Mouse (Mus musculus): ENCODE data around the gene Bag3. TPM values are rescaled to one million over a fixed set of nuclear protein-coding genes. Genes with fewer than 3 reads are reported as not detected.
A peak's percentile ranks its signal among the peaks of the same experiment; 100 is the strongest.

The Bag3 gene
- polyA plus RNA-seq (2014; fragmentation: Nextera tagmentation; extraction: Ambion mirVana) = 24.5 and 26.9 TPM in 2 replicates

DNA sequence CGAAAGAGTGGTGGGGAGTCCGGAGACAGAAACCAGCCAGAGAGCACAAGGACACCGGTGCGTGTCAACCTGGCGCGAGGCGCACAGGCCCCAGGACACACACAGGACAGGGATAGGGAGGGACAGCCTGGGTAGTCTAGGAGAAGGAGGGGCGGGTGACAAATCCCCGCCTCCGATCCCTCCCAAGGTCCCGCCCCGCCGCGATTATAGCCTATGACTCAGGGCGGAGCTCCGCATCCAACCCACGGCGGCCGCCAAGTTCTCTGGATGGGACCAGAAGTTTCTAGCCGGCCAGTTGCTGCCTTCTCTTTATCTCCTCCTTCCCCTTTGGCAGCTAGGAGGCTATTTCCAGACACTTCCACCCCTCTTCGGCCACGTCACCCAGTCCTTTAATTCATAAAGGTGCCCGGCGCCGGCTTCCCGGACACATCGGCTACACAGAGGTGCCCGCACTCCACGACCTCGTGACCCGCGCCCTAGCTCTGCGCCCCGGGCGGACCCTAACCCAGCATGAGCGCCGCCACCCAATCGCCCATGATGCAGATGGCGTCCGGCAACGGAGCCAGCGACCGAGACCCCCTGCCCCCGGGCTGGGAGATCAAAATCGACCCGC is at the start of gene Bag3:
Bag3 (plus strand) TSS at position 268 of the 613 bp plus-strand sequence.
- H3K9ac ChIP-seq (ENCODE audit: low read length) = peak within 1 kb of the TSS; percentile 98
- H3K4me3 ChIP-seq (ENCODE audit: control insufficient read depth in 1 of 2, insufficient read depth in 1 of 2, low read depth in 1 of 2, low read length in 2 of 2) = peak within 1 kb of the TSS; percentile 77 to 84
- H3K9me3 ChIP-seq (ENCODE audit: control insufficient read depth, low read length) = no peaks in the 10 kb centered on the region
- H3K4me1 ChIP-seq (ENCODE audit: control insufficient read depth in 2 of 2, insufficient read depth in 2 of 2, low read length in 2 of 2) = peaks cover 15 to 30% of the 10 kb centered on the region in 2 experiments
- no peaks in the 10 kb centered on the region for H3K27me3 ChIP-seq (ENCODE audit: control insufficient read depth, insufficient read depth, low read length)
- H3K4me2 ChIP-seq (ENCODE audit: low read length) = peak within 1 kb of the TSS; percentile 81
- H3K36me3 ChIP-seq (ENCODE audit: control insufficient read depth, insufficient read depth, low read length) = no peaks in the 10 kb centered on the region
- WGBS = under 1% methylated on average over 46 of the region's 46 CpGs
- ATAC-seq (ENCODE audit: insufficient number of reproducible peaks, insufficient read depth, low FRiP score, low read depth) = peak; percentile 95
- H3K27ac ChIP-seq (replicated peaks in 1 of 2; ENCODE audit: control insufficient read depth in 1 of 2, insufficient read depth in 1 of 2, low read depth in 2 of 2, low read length in 2 of 2) = peak within 1 kb of the TSS; percentile 93 to 100

- Histone ChIP-seq H3K9me3 (ENCODE audit: control insufficient read depth, low read length) (0 out of 2 replicates have a peak, but pooled peaks cover 4% of the 10 kb centered on the region), H3K4me2 (ENCODE audit: low read length) (peak overlapping the region; percentile 54), H3K4me1 (ENCODE audit: control insufficient read depth in 2 of 2, insufficient read depth in 2 of 2, low read length in 2 of 2) (no peaks in the 10 kb centered on the region), H3K4me3 (ENCODE audit: control insufficient read depth in 1 of 2, insufficient read depth in 1 of 2, low read depth in 1 of 2, low read length in 2 of 2) (peak overlapping the region in 1 of 2 experiments; percentile 2; a peak in 1 of 4 replicates), H3K27me3 (ENCODE audit: control insufficient read depth, insufficient read depth, low read length) (no peaks in the 10 kb centered on the region), H3K9ac (ENCODE audit: low read length) (no peak overlapping the region), H3K36me3 (ENCODE audit: control insufficient read depth, insufficient read depth, low read length) (no peaks in the 10 kb centered on the region), H3K27ac (replicated peaks in 1 of 2; ENCODE audit: control insufficient read depth in 1 of 2, insufficient read depth in 1 of 2, low read depth in 2 of 2, low read length in 2 of 2) (no peak overlapping the region)
- ATAC-seq (ENCODE audit: insufficient number of reproducible peaks, insufficient read depth, low FRiP score, low read depth) = peak; percentile 75; the same call in 1 of the 2 replicates
- 32% methylated on average over 10 of the region's 10 CpGs for WGBS
Measured at GRCm38 (mm10) chr7:128474322-128474721, 49.1 kb upstream of the Bag3 start.

- Histone ChIP-seq H3K27me3 (ENCODE audit: control insufficient read depth, insufficient read depth, low read length) (no peaks in the 10 kb centered on the region), H3K4me1 (ENCODE audit: control insufficient read depth in 2 of 2, insufficient read depth in 2 of 2, low read length in 2 of 2) (no peaks in the 10 kb centered on the region), H3K4me3 (ENCODE audit: control insufficient read depth in 1 of 2, insufficient read depth in 1 of 2, low read depth in 1 of 2, low read length in 2 of 2) (no peak overlapping the region), H3K27ac (replicated peaks in 1 of 2; ENCODE audit: control insufficient read depth in 1 of 2, insufficient read depth in 1 of 2, low read depth in 2 of 2, low read length in 2 of 2) (no peak overlapping the region), H3K9ac (ENCODE audit: low read length) (no peak overlapping the region), H3K4me2 (ENCODE audit: low read length) (no peak overlapping the region), H3K9me3 (ENCODE audit: control insufficient read depth, low read length) (peaks cover 35% of the 10 kb centered on the region), H3K36me3 (ENCODE audit: control insufficient read depth, insufficient read depth, low read length) (no peaks in the 10 kb centered on the region)
- ATAC-seq (ENCODE audit: insufficient number of reproducible peaks, insufficient read depth, low FRiP score, low read depth) = no peak
- WGBS = 97% methylated on average over 3 of the region's 3 CpGs
Measured at GRCm38 (mm10) chr7:128488986-128489385, 34.4 kb upstream of the Bag3 start.

GRCm38 (mm10) chr7:128494546-128494945 is 28.9 kb upstream of the Bag3 start:
- Histone ChIP-seq H3K27ac (replicated peaks in 1 of 2; ENCODE audit: control insufficient read depth in 1 of 2, insufficient read depth in 1 of 2, low read depth in 2 of 2, low read length in 2 of 2) (no peak overlapping the region), H3K27me3 (ENCODE audit: control insufficient read depth, insufficient read depth, low read length) (no peaks in the 10 kb centered on the region), H3K4me2 (ENCODE audit: low read length) (no peak overlapping the region), H3K4me3 (ENCODE audit: control insufficient read depth in 1 of 2, insufficient read depth in 1 of 2, low read depth in 1 of 2, low read length in 2 of 2) (no peak overlapping the region), H3K36me3 (ENCODE audit: control insufficient read depth, insufficient read depth, low read length) (no peaks in the 10 kb centered on the region), H3K9me3 (ENCODE audit: control insufficient read depth, low read length) (no peaks in the 10 kb centered on the region), H3K9ac (ENCODE audit: low read length) (no peak overlapping the region), H3K4me1 (ENCODE audit: control insufficient read depth in 2 of 2, insufficient read depth in 2 of 2, low read length in 2 of 2) (no peaks in the 10 kb centered on the region)
- WGBS = 78% methylated on average over 5 of the region's 5 CpGs
- no peak for ATAC-seq (ENCODE audit: insufficient number of reproducible peaks, insufficient read depth, low FRiP score, low read depth)

DNA sequence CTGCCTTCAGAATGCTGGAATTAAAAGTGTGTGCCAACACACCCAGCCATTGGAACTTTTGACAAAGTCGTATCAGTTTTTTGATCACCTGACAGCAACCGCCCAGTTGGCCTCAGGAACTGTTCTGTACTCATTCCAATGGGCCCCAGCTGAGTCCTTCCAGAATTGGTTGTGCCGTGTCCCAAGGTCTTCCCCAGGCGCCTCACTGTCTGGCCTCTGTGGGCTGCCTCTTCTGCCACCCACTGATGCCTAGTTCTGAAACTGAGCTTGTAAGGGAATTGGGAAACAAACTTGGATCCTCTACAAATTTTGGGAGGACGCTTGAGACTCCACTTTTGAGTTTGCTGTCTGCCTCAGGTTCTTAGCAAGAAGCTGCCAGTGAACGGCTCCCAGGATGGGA is 23.6 kb upstream of the Bag3 start:
- no peaks in the 10 kb centered on the region for H3K36me3 ChIP-seq (ENCODE audit: control insufficient read depth, insufficient read depth, low read length)
- no peak overlapping the region for H3K27ac ChIP-seq (replicated peaks in 1 of 2; ENCODE audit: control insufficient read depth in 1 of 2, insufficient read depth in 1 of 2, low read depth in 2 of 2, low read length in 2 of 2)
- peaks cover 6 to 8% of the 10 kb centered on the region in 2 experiments for H3K4me1 ChIP-seq (ENCODE audit: control insufficient read depth in 2 of 2, insufficient read depth in 2 of 2, low read length in 2 of 2)
- H3K9ac ChIP-seq (ENCODE audit: low read length) = no peak overlapping the region
- H3K27me3 ChIP-seq (ENCODE audit: control insufficient read depth, insufficient read depth, low read length) = no peaks in the 10 kb centered on the region
- H3K9me3 ChIP-seq (ENCODE audit: control insufficient read depth, low read length) = no peaks in the 10 kb centered on the region
- no peak for ATAC-seq (ENCODE audit: insufficient number of reproducible peaks, insufficient read depth, low FRiP score, low read depth)
- no peak overlapping the region for H3K4me2 ChIP-seq (ENCODE audit: low read length)
- 63% methylated on average over 6 of the region's 6 CpGs for WGBS
- no peak overlapping the region for H3K4me3 ChIP-seq (ENCODE audit: control insufficient read depth in 1 of 2, insufficient read depth in 1 of 2, low read depth in 1 of 2, low read length in 2 of 2)

DNA sequence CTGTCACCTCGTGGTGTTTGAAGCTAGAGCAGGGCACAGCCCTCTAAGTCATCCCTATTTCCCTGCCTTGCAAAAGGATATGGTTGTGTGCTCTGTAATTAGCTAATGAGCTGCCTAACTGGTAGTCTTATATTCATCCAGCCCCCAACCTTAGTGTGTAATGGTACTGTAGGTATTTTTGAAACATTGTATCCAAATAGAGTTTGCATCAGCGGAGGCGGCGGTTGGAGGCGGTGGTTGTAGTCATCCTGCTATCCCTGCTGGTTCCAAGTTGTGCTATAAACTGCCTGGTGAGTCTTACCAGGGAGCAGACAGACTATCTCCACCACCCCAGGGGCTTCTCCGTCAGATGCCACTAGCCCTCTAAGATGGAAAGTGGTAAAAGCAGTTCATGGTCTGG is 19.3 kb upstream of the Bag3 start:
- Histone ChIP-seq H3K27ac (replicated peaks in 1 of 2; ENCODE audit: control insufficient read depth in 1 of 2, insufficient read depth in 1 of 2, low read depth in 2 of 2, low read length in 2 of 2) (no peak overlapping the region), H3K4me2 (ENCODE audit: low read length) (no peak overlapping the region), H3K9me3 (ENCODE audit: control insufficient read depth, low read length) (no peaks in the 10 kb centered on the region), H3K4me3 (ENCODE audit: control insufficient read depth in 1 of 2, insufficient read depth in 1 of 2, low read depth in 1 of 2, low read length in 2 of 2) (no peak overlapping the region), H3K4me1 (ENCODE audit: control insufficient read depth in 2 of 2, insufficient read depth in 2 of 2, low read length in 2 of 2) (peaks cover 6 to 8% of the 10 kb centered on the region in 2 experiments), H3K27me3 (ENCODE audit: control insufficient read depth, insufficient read depth, low read length) (no peaks in the 10 kb centered on the region), H3K9ac (ENCODE audit: low read length) (no peak overlapping the region), H3K36me3 (ENCODE audit: control insufficient read depth, insufficient read depth, low read length) (no peaks in the 10 kb centered on the region)
- ATAC-seq (ENCODE audit: insufficient number of reproducible peaks, insufficient read depth, low FRiP score, low read depth) = no peak
- WGBS = 76% methylated on average over 6 of the region's 6 CpGs

DNA sequence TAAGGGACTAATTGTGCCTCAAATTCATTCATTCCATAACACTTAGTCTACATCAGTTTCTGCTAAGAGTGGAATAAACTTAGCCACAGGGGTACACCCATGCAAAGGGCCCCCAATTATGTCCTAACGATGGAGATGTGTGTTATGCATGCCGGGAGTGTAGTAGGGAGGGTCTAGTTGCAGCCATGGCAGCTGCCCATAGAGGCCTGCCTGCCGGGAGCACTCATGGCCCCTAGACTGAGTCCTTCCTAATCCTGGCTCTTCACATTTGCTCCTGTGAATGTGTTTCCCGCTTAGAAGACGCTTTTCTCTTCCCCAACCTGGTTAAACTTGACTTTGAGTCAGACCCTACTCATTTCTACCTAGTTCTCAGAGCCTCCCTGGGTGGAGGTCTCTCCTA is 11.5 kb upstream of the Bag3 start:
- no peaks in the 10 kb centered on the region for H3K9me3 ChIP-seq (ENCODE audit: control insufficient read depth, low read length)
- H3K4me1 ChIP-seq (ENCODE audit: control insufficient read depth in 2 of 2, insufficient read depth in 2 of 2, low read length in 2 of 2) = peaks cover 0 to 5% of the 10 kb centered on the region in 2 experiments; a peak in 2 of 4 replicates
- H3K27me3 ChIP-seq (ENCODE audit: control insufficient read depth, insufficient read depth, low read length) = no peaks in the 10 kb centered on the region
- H3K9ac ChIP-seq (ENCODE audit: low read length) = no peak overlapping the region
- H3K4me3 ChIP-seq (ENCODE audit: control insufficient read depth in 1 of 2, insufficient read depth in 1 of 2, low read depth in 1 of 2, low read length in 2 of 2) = no peak overlapping the region
- H3K4me2 ChIP-seq (ENCODE audit: low read length) = no peak overlapping the region
- no peak overlapping the region for H3K27ac ChIP-seq (replicated peaks in 1 of 2; ENCODE audit: control insufficient read depth in 1 of 2, insufficient read depth in 1 of 2, low read depth in 2 of 2, low read length in 2 of 2)
- WGBS = 86% methylated on average over 5 of the region's 5 CpGs
- H3K36me3 ChIP-seq (ENCODE audit: control insufficient read depth, insufficient read depth, low read length) = no peaks in the 10 kb centered on the region
- ATAC-seq (ENCODE audit: insufficient number of reproducible peaks, insufficient read depth, low FRiP score, low read depth) = no peak

- no peak for ATAC-seq (ENCODE audit: insufficient number of reproducible peaks, insufficient read depth, low FRiP score, low read depth)
- Histone ChIP-seq H3K4me2 (ENCODE audit: low read length) (no peak overlapping the region), H3K9ac (ENCODE audit: low read length) (no peak overlapping the region), H3K4me1 (ENCODE audit: control insufficient read depth in 2 of 2, insufficient read depth in 2 of 2, low read length in 2 of 2) (peaks cover 0 to 5% of the 10 kb centered on the region in 2 experiments; a peak in 2 of 4 replicates), H3K4me3 (ENCODE audit: control insufficient read depth in 1 of 2, insufficient read depth in 1 of 2, low read depth in 1 of 2, low read length in 2 of 2) (no peak overlapping the region), H3K36me3 (ENCODE audit: control insufficient read depth, insufficient read depth, low read length) (no peaks in the 10 kb centered on the region), H3K27me3 (ENCODE audit: control insufficient read depth, insufficient read depth, low read length) (no peaks in the 10 kb centered on the region), H3K9me3 (ENCODE audit: control insufficient read depth, low read length) (no peaks in the 10 kb centered on the region), H3K27ac (replicated peaks in 1 of 2; ENCODE audit: control insufficient read depth in 1 of 2, insufficient read depth in 1 of 2, low read depth in 2 of 2, low read length in 2 of 2) (no peak overlapping the region)
- 68% methylated on average over 7 of the region's 7 CpGs for WGBS
Measured at GRCm38 (mm10) chr7:128513512-128513911, 9.9 kb upstream of the Bag3 start.

All from heart, embryonic 14.5 days (tissue).